Mouse (Mus musculus) spleen, adult 2 months (tissue): ENCODE measurements around the gene Rab1b.

Experiments used
- CTCF ChIP-seq: fragments of 200-500 bp; IDR thresholded peaks from 2 replicates; pipeline ENCODE4 v1.5.1; 2011; ENCODE audit warnings: mild to moderate bottlenecking, inconsistent platforms; ENCODE audit not compliant: insufficient read depth, insufficient read length, insufficient replicate concordance; ENCODE audit errors: extremely low read depth
- POLR2A ChIP-seq: fragments of 200-500 bp; IDR thresholded peaks from 2 replicates; pipeline ENCODE4 v1.6.1; 2011; ENCODE audit warnings: low read depth, low read length, inconsistent platforms

GRCm38 (mm10) chr19:5109659-5110453 is 3.0 kb upstream of the Rab1b start:
- peak; percentile 24; the same call in 1 of the 2 replicates for TF ChIP-seq CTCF
- TF ChIP-seq POLR2A = no peak
